Mouse (Mus musculus) small intestine, adult 2 months (tissue): ENCODE measurements around the gene Urah. TPM values are rescaled to one million over a fixed set of nuclear protein-coding genes. Genes with fewer than 3 reads are reported as not detected.

Experiments used
- H3K27ac ChIP-seq: fragments of 200-500 bp; 2 replicates; pipeline ENCODE4 v1.5.1; 2012; ENCODE audit warnings: low read depth, low read length, control low read depth, inconsistent platforms; ENCODE audit not compliant: insufficient read depth
- H3K27me3 ChIP-seq: fragments of 200-500 bp; 2 replicates; pipeline ENCODE4 v1.6.1; 2012; ENCODE audit warnings: mild to moderate bottlenecking, moderate library complexity, low read length, inconsistent platforms; ENCODE audit not compliant: control insufficient read depth, insufficient read depth
- H3K36me3 ChIP-seq: fragments of 200-500 bp; 2 replicates; pipeline ENCODE4 v1.6.1; 2012; ENCODE audit warnings: mild to moderate bottlenecking, low read length, control low read depth, inconsistent platforms; ENCODE audit not compliant: control insufficient read depth, insufficient read depth
- H3K4me1 ChIP-seq: fragments of 200-500 bp; 2 replicates; pipeline ENCODE4 v1.6.1; 2012; ENCODE audit warnings: low read length, inconsistent platforms, mixed read lengths; ENCODE audit not compliant: control insufficient read depth, insufficient read depth, insufficient read length
- H3K4me3 ChIP-seq: fragments of 200-500 bp; 2 replicates; pipeline ENCODE4 v1.5.1; 2012; ENCODE audit warnings: low read depth, mild to moderate bottlenecking, control low read depth, inconsistent platforms, low read length, moderate library complexity
- CTCF ChIP-seq: fragments of 200-500 bp; IDR thresholded peaks from 2 replicates; pipeline ENCODE4 v1.5.1; 2012; ENCODE audit warnings: low read depth, mild to moderate bottlenecking, control low read depth, inconsistent platforms, low read length, moderate library complexity, mixed read lengths; ENCODE audit not compliant: insufficient replicate concordance, insufficient read length; ENCODE audit errors: extremely low read depth
- POLR2A ChIP-seq: fragments of 200-500 bp; IDR thresholded peaks from 2 replicates; pipeline ENCODE4 v1.6.1; 2012; ENCODE audit warnings: low read depth, mild to moderate bottlenecking, control low read depth, inconsistent platforms, low read length, moderate library complexity
- WGBS: fragments of 180-500 bp; shearing (Covaris S2); methylation state at CpG from one replicate; pipeline ENCODE4 v1.1.7; 2018; 5-methylcytosine and 5-hydroxymethylcytosine counted together
- polyA plus RNA-seq: library from polyadenylated mRNA; depleted of rRNA; stranded (reverse); fragments of >200 nt; gene quantifications from 2 replicates; pipeline ENCODE4 v1.2.3, GENCODE M21; 2012

Gene Urah
- polyA plus RNA-seq, 1 experiment: 37.3 TPM

- TF ChIP-seq POLR2A (no peak), CTCF (no peak)
- Histone ChIP-seq H3K27ac (no peak overlapping the region), H3K36me3 (no peaks in the 10 kb centered on the region), H3K27me3 (no peaks in the 10 kb centered on the region; the same call in 1 of the 2 replicates), H3K4me3 (no peak overlapping the region), H3K4me1 (peaks cover 3% of the 10 kb centered on the region)
- WGBS: 88% methylated on average over 4 of the region's 4 CpGs
These were observed 12.1 kb upstream of the Urah start for GRCm38 (mm10) chr7:140822731-140823130.

- no peak overlapping the region for H3K27ac ChIP-seq
- H3K4me3 ChIP-seq: peak overlapping the region; percentile 16; the same call in 1 of the 2 replicates
- H3K4me1 ChIP-seq: peaks cover 6% of the 10 kb centered on the region; the same call in 1 of the 2 replicates
- no peaks in the 10 kb centered on the region for H3K36me3 ChIP-seq
- H3K27me3 ChIP-seq: no peaks in the 10 kb centered on the region
- TF ChIP-seq CTCF (peak; percentile 18; the same call in 1 of the 2 replicates), POLR2A (no peak)
- whole genome bisulfite sequencing: 7% methylated on average over 8 of the region's 8 CpGs
These were observed 6.5 kb upstream of the Urah start for GRCm38 (mm10) chr7:140828171-140828881.

- H3K4me3 ChIP-seq: no peak overlapping the region
- H3K27ac ChIP-seq: no peak overlapping the region
- peaks cover 15% of the 10 kb centered on the region for H3K4me1 ChIP-seq
- no peaks in the 10 kb centered on the region for H3K36me3 ChIP-seq
- 31% methylated on average over 6 of the region's 6 CpGs for WGBS
- TF ChIP-seq CTCF (no peak), POLR2A (no peak)
- H3K27me3 ChIP-seq: no peaks in the 10 kb centered on the region
These were observed 3.4 kb upstream of the Urah start for GRCm38 (mm10) chr7:140831447-140831846.

GRCm38 (mm10) chr7:140833341-140833740, 1.5 kb upstream of the Urah start:
- 84% methylated on average over 4 of the region's 4 CpGs for WGBS
- no peak overlapping the region for H3K4me3 ChIP-seq
- no peak for TF ChIP-seq CTCF
- no peaks in the 10 kb centered on the region for H3K36me3 ChIP-seq
- H3K27me3 ChIP-seq: no peaks in the 10 kb centered on the region
- peaks cover 12% of the 10 kb centered on the region for H3K4me1 ChIP-seq
- H3K27ac ChIP-seq: no peak overlapping the region

- peak overlapping the region; percentile 58 for H3K4me3 ChIP-seq
- peak overlapping the region; percentile 58 for H3K27ac ChIP-seq
- 29% methylated on average over 2 of the region's 2 CpGs for WGBS
- H3K27me3 ChIP-seq: no peaks in the 10 kb centered on the region
- no peak for TF ChIP-seq POLR2A
- no peak for TF ChIP-seq CTCF
- H3K4me1 ChIP-seq: peaks cover 9% of the 10 kb centered on the region
- no peaks in the 10 kb centered on the region for H3K36me3 ChIP-seq
These were observed 905 bp downstream of the Urah start for GRCm38 (mm10) chr7:140835758-140836087.

DNA sequence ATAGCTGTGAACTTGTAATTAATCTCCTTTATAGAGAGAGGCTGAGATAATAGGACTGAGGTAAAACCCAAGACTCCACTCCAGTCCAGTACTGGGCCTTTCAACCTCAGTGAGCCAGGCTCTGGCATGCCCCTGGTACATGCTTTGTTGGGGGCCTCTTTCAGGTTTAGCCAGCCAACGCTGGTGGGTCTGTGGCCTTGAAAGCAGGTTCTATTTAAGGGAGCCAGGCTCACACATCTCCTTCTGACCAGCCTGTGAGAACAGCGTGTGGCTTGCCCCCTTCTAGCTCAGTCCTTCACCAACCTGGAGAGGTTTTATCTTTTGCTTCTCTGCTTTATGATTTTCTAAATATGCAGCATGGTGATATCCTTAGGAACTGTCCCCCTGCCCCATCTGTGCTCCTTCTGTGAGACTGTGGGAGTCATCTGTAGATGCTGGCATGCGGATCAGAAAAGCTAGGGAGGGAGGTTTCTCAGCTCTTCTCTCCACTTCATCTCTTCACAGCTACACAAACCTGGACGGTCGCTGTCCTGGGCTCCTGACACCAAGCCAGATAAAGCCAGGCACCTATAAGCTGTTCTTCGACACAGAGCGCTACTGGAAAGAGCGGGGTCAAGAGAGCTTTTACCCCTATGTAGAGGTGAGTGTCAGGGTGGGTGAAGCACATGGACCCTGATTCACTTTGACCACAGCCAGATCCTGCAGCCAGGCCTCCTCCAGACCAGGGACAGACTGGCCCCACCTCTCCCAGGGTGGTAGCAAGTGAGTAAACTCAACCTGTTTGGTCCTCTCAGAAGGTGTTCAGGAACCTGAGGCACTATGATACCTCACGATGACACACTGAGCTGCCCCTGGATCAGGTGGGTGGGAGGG, 1.7 kb downstream of the Urah start:
- H3K36me3 ChIP-seq: no peaks in the 10 kb centered on the region
- no peak overlapping the region for H3K4me3 ChIP-seq
- H3K27ac ChIP-seq: no peak overlapping the region
- H3K4me1 ChIP-seq: peaks cover 9% of the 10 kb centered on the region
- H3K27me3 ChIP-seq: no peaks in the 10 kb centered on the region
- TF ChIP-seq POLR2A: no peak
- TF ChIP-seq CTCF: no peak
- 87% methylated on average over 9 of the region's 9 CpGs for WGBS

GRCm38 (mm10) chr7:140839556-140839955, 4.7 kb downstream of the Urah start:
- no peaks in the 10 kb centered on the region for H3K36me3 ChIP-seq
- no peak for TF ChIP-seq CTCF
- peaks cover 13% of the 10 kb centered on the region for H3K4me1 ChIP-seq
- no peak overlapping the region for H3K4me3 ChIP-seq
- WGBS: 82% methylated on average over 5 of the region's 5 CpGs
- no peaks in the 10 kb centered on the region for H3K27me3 ChIP-seq
- H3K27ac ChIP-seq: no peak overlapping the region
